Mouse (Mus musculus): ENCODE measurements around the gene Prim2.

DNA sequence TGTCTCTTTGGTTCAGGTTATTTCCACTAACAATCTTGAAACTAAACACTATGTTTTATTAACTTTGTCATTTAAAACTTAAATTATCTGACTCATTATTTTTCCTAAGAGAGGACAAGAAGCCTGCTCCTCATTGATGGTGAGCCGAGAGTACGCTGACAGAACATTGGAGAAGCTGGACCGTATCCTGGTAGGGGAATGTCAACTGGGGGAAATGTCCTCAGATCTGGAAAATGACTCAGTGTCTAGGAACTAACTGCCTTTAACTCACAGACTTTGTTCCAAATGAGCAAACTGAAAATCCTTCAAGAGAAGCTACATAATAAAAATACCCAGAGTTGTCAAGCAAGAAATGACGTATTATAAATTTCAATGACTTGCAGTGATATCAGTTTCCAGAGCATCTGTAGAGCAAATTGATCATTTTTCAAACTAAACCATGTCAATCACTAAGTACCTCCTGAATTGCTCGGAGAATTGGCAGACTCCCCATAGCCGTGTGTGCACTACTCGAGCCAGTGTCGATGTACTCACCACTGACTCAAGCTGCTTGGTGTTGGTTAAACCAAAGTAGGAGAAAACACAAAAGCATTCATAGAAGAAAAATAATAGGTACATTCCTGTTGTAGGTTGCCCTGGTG lies 20.0 kb upstream of the Prim2 start:
- no peak for TF ChIP-seq POLR2A (IDR thresholded peaks at IDR 0.05; ENCODE audit: low read depth, low read length)
- no peak for TF ChIP-seq CTCF (IDR thresholded peaks at IDR 0.05; ENCODE audit: borderline replicate concordance, insufficient read depth, low read length)
